Mouse (Mus musculus) C2C12 (cell line): Measurements from ENCODE around the gene Nme4.

Experiments
- CTCF ChIP-seq: IDR thresholded peaks from one replicate; pipeline ENCODE4 v1.5.1; 2011; ENCODE audit not compliant: control insufficient read depth, insufficient read depth, insufficient read length
- MAX ChIP-seq: IDR thresholded peaks from one replicate; pipeline ENCODE4 v1.6.1; 2011; ENCODE audit warnings: mild to moderate bottlenecking, control low read depth

- TF ChIP-seq CTCF (no peak), MAX (no peak)
Observed at GRCm38 (mm10) chr17:26105619-26106018, 10.2 kb upstream of the Nme4 start.
